Mouse (Mus musculus): ENCODE measurements around the gene Zfp975. TPM values are rescaled to one million over a fixed set of nuclear protein-coding genes. Genes with fewer than 3 reads are reported as not detected.

The Zfp975 gene
- polyA plus RNA-seq (2015; fragmentation: Nextera tagmentation; extraction: Ambion mirVana), result 2.8 and 3.3 TPM in 2 replicates

GRCm38 (mm10) chr7:42692362-42693158, at the start of gene Zfp975:
Zfp975 (minus strand) TSS chr7:42692742.

GRCm38 (mm10) chr7:42726917-42727316, 34.4 kb upstream of the Zfp975 start, which contains the start of gene Gm17067:
Gm17067 (minus strand) TSS chr7:42727017.

GRCm38 (mm10) chr7:42642152-42643115, 50.1 kb downstream of the Zfp975 start, which contains the start of gene Zfp976:
Zfp976 (minus strand) TSS chr7:42642588.

Other genes starting within 250 kb of the Zfp975 start
- not detected in 2 replicates for gene 4933421I07Rik, start 244.6 kb downstream of the Zfp975 start, polyA plus RNA-seq (2015; fragmentation: Nextera tagmentation; extraction: Ambion mirVana)
- gene Zfp141, start 187.0 kb downstream of the Zfp975 start, polyA plus RNA-seq (2015; fragmentation: Nextera tagmentation; extraction: Ambion mirVana), result 2.3 and 3.2 TPM in 2 replicates
- not detected in 2 replicates for gene Gm21028, start 114.2 kb downstream of the Zfp975 start, polyA plus RNA-seq (2015; fragmentation: Nextera tagmentation; extraction: Ambion mirVana)
- 0.51 and 0.77 TPM in 2 replicates for gene Zfp977, start 100.2 kb downstream of the Zfp975 start, polyA plus RNA-seq (2015; fragmentation: Nextera tagmentation; extraction: Ambion mirVana)
- gene Zfp976, start 50.2 kb downstream of the Zfp975 start, polyA plus RNA-seq (2015; fragmentation: Nextera tagmentation; extraction: Ambion mirVana), result 0.79 and 1.0 TPM in 2 replicates
- not detected in 2 replicates for gene Gm17067, start 34.3 kb upstream of the Zfp975 start, polyA plus RNA-seq (2015; fragmentation: Nextera tagmentation; extraction: Ambion mirVana)
- not detected in 2 replicates for gene Vmn2r62, start 100.8 kb upstream of the Zfp975 start, polyA plus RNA-seq (2015; fragmentation: Nextera tagmentation; extraction: Ambion mirVana)
- gene Gm2381, start 174.5 kb upstream of the Zfp975 start, polyA plus RNA-seq (2015; fragmentation: Nextera tagmentation; extraction: Ambion mirVana), result not detected in 2 replicates
- gene Vmn2r63, start 241.1 kb upstream of the Zfp975 start, polyA plus RNA-seq (2015; fragmentation: Nextera tagmentation; extraction: Ambion mirVana), result not detected in 2 replicates